Mouse (Mus musculus): ENCODE data around the gene Babam2.

DNA sequence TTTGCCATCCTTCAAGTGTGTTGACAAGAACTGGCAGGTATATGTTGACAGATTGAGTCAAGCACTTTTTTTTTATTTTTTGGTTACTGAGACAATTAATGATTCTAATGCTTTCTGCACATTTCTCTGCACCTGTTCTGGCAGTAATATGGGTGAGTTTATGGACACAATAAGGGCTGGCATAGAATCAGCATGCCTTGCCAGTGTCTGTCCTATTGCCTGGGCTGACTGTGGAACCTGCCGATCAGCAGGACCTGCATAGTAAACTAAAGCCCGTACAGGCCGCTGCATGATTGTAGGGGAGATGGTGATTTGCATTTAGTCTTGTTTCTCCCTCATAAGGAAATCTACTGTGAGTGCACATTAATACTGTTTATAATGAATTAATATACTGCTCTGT is 178.0 kb downstream of the Babam2 start:
- TF ChIP-seq EP300 (IDR thresholded peaks at IDR 0.05; ENCODE audit: low read depth) (no peak), CTCF (IDR thresholded peaks at IDR 0.05; ENCODE audit: low read depth) (no peak)

All from liver, postnatal 0 days (tissue).